Mouse (Mus musculus): ENCODE data around the gene Scarb1. TPM values are rescaled to one million over a fixed set of nuclear protein-coding genes. Genes with fewer than 3 reads are reported as not detected.

The Scarb1 gene
- polyA plus RNA-seq, 1 experiment = 59.6 TPM

DNA sequence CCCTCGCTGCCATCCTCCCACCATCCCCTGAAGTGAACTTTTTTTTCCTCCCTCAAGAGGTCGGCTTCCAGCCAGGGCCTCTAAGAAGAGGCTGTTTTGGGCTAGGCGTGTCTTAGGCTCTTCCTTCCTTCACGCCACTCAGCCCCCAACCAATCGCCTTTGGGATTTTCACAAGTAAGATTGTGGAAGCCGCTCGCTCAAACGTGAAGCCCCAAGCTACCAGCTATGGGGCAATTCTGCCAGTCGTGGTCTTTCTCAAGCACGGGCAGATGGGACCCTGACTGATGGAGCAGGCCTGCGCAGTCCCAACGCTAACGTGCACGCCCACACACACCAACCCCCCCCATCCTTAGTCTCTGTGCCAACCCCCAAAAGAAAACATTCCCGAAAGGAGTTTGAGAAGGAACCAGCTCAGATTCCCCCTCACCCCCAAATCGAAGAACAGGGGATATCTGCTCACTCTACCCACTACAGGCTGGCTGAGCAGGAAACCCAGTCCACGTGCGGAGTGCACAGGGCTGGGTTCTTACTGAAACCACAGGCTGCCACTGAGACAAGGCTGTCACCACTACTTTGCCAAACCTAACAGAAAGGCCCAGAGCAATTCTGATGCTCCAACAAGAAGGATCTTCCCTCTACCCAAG lies 1.7 kb downstream of the Scarb1 start:
- TF ChIP-seq POLR2A (IDR thresholded peaks at IDR 0.05; ENCODE audit: insufficient read depth, low read length) = no peak
- TF ChIP-seq CTCF (IDR thresholded peaks at IDR 0.05; ENCODE audit: low read depth, low read length) = no peak
- no peak for TF ChIP-seq EP300 (IDR thresholded peaks at IDR 0.05; ENCODE audit: insufficient read depth, low read depth, low read length)
- H3K9ac ChIP-seq (ENCODE audit: low read depth, poor library complexity, severe bottlenecking) = peak overlapping the region; percentile 34; the same call in 1 of the 2 replicates
- H3K27ac ChIP-seq (ENCODE audit: insufficient read depth, low read length) = no peak overlapping the region

GRCm38 (mm10) chr5:125337526-125337925 lies 3.4 kb downstream of the Scarb1 start:
- Histone ChIP-seq H3K4me1 (ENCODE audit: control insufficient read depth, insufficient read depth, low read length) (no peaks in the 10 kb centered on the region), H3K27ac (ENCODE audit: insufficient read depth, low read length) (no peak overlapping the region), H3K4me3 (ENCODE audit: low read depth, low read length) (no peak overlapping the region), H3K27me3 (ENCODE audit: control insufficient read depth, insufficient read depth, low read length, poor library complexity, severe bottlenecking) (no peaks in the 10 kb centered on the region), H3K9ac (ENCODE audit: low read depth, poor library complexity, severe bottlenecking) (no peak overlapping the region), H3K36me3 (ENCODE audit: control insufficient read depth, insufficient read depth, low read length, poor library complexity, severe bottlenecking) (no peaks in the 10 kb centered on the region), H3K9me3 (replicated peaks; ENCODE audit: control insufficient read depth, insufficient read depth, low read length, poor library complexity, severe bottlenecking) (no peaks in the 10 kb centered on the region)
- TF ChIP-seq EP300 (IDR thresholded peaks at IDR 0.05; ENCODE audit: insufficient read depth, low read depth, low read length) = no peak
- no peak for TF ChIP-seq CTCF (IDR thresholded peaks at IDR 0.05; ENCODE audit: low read depth, low read length)
- no peak for TF ChIP-seq POLR2A (IDR thresholded peaks at IDR 0.05; ENCODE audit: insufficient read depth, low read length)

More for the DNA sequence above, 1.7 kb downstream of the Scarb1 start:
- Histone ChIP-seq H3K4me3 (ENCODE audit: low read depth, low read length) (peak overlapping the region; percentile 93), H3K36me3 (ENCODE audit: control insufficient read depth, insufficient read depth, low read length, poor library complexity, severe bottlenecking) (no peaks in the 10 kb centered on the region), H3K4me1 (ENCODE audit: control insufficient read depth, insufficient read depth, low read length) (no peaks in the 10 kb centered on the region), H3K27me3 (ENCODE audit: control insufficient read depth, insufficient read depth, low read length, poor library complexity, severe bottlenecking) (no peaks in the 10 kb centered on the region), H3K9me3 (replicated peaks; ENCODE audit: control insufficient read depth, insufficient read depth, low read length, poor library complexity, severe bottlenecking) (no peaks in the 10 kb centered on the region)

GRCm38 (mm10) chr5:125337012-125337411 lies 3.9 kb downstream of the Scarb1 start:
- Histone ChIP-seq H3K9me3 (replicated peaks; ENCODE audit: control insufficient read depth, insufficient read depth, low read length, poor library complexity, severe bottlenecking) (no peaks in the 10 kb centered on the region), H3K4me1 (ENCODE audit: control insufficient read depth, insufficient read depth, low read length) (peaks cover 2% of the 10 kb centered on the region), H3K36me3 (ENCODE audit: control insufficient read depth, insufficient read depth, low read length, poor library complexity, severe bottlenecking) (no peaks in the 10 kb centered on the region), H3K27me3 (ENCODE audit: control insufficient read depth, insufficient read depth, low read length, poor library complexity, severe bottlenecking) (no peaks in the 10 kb centered on the region), H3K4me3 (ENCODE audit: low read depth, low read length) (no peak overlapping the region), H3K27ac (ENCODE audit: insufficient read depth, low read length) (no peak overlapping the region), H3K9ac (ENCODE audit: low read depth, poor library complexity, severe bottlenecking) (no peak overlapping the region)
- TF ChIP-seq CTCF (IDR thresholded peaks at IDR 0.05; ENCODE audit: low read depth, low read length) = no peak
- no peak for TF ChIP-seq EP300 (IDR thresholded peaks at IDR 0.05; ENCODE audit: insufficient read depth, low read depth, low read length)
- TF ChIP-seq POLR2A (IDR thresholded peaks at IDR 0.05; ENCODE audit: insufficient read depth, low read length) = no peak

DNA sequence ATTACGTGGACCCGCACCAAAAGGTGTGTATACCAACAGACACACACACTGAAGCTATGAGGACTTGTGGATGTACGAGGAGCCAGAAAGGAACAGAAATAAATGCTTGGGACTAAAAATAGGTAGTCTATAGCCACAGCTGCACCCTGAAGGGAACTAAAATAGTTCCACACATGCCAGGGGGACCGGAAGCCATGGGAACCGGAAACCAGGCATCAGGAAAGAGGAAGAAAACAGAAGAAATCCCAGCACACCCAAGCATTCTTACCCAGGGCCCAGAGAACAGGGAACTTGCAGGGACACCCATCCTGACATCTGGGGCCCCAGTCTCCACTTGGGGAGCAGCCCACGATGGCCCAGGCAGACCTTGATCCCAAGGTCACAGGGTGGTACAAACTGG lies 7.9 kb downstream of the Scarb1 start:
- Histone ChIP-seq H3K27me3 (ENCODE audit: control insufficient read depth, insufficient read depth, low read length, poor library complexity, severe bottlenecking) (no peaks in the 10 kb centered on the region), H3K9ac (ENCODE audit: low read depth, poor library complexity, severe bottlenecking) (no peak overlapping the region), H3K4me1 (ENCODE audit: control insufficient read depth, insufficient read depth, low read length) (peaks cover 10% of the 10 kb centered on the region), H3K9me3 (replicated peaks; ENCODE audit: control insufficient read depth, insufficient read depth, low read length, poor library complexity, severe bottlenecking) (no peaks in the 10 kb centered on the region), H3K4me3 (ENCODE audit: low read depth, low read length) (no peak overlapping the region), H3K36me3 (ENCODE audit: control insufficient read depth, insufficient read depth, low read length, poor library complexity, severe bottlenecking) (no peaks in the 10 kb centered on the region), H3K27ac (ENCODE audit: insufficient read depth, low read length) (no peak overlapping the region)
- TF ChIP-seq CTCF (IDR thresholded peaks at IDR 0.05; ENCODE audit: low read depth, low read length) (no peak), EP300 (IDR thresholded peaks at IDR 0.05; ENCODE audit: insufficient read depth, low read depth, low read length) (no peak), POLR2A (IDR thresholded peaks at IDR 0.05; ENCODE audit: insufficient read depth, low read length) (no peak)

DNA sequence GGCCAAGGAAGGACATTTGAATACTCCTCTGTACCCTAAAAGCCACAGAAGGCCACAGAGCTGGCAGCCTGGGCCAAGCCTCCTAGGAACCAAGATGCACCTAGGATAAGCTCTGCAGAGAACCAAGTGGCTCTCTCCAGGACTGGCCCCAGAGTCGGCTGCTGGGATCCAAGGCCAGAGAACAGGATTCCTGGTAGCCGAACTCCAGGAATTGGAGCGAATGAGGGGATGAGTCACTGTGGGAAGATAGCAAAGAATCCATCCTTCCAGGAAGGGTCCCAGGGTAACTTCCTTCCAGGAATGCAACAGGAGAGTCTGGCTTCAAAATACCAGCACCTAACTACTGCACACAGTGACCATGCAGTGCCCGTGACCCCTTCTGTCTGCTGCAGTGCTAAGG lies 8.6 kb downstream of the Scarb1 start:
- Histone ChIP-seq H3K4me1 (ENCODE audit: control insufficient read depth, insufficient read depth, low read length) (peaks cover 10% of the 10 kb centered on the region), H3K36me3 (ENCODE audit: control insufficient read depth, insufficient read depth, low read length, poor library complexity, severe bottlenecking) (no peaks in the 10 kb centered on the region), H3K4me3 (ENCODE audit: low read depth, low read length) (no peak overlapping the region), H3K27me3 (ENCODE audit: control insufficient read depth, insufficient read depth, low read length, poor library complexity, severe bottlenecking) (no peaks in the 10 kb centered on the region), H3K27ac (ENCODE audit: insufficient read depth, low read length) (no peak overlapping the region), H3K9ac (ENCODE audit: low read depth, poor library complexity, severe bottlenecking) (no peak overlapping the region), H3K9me3 (replicated peaks; ENCODE audit: control insufficient read depth, insufficient read depth, low read length, poor library complexity, severe bottlenecking) (no peaks in the 10 kb centered on the region)
- TF ChIP-seq CTCF (IDR thresholded peaks at IDR 0.05; ENCODE audit: low read depth, low read length) (no peak), EP300 (IDR thresholded peaks at IDR 0.05; ENCODE audit: insufficient read depth, low read depth, low read length) (no peak), POLR2A (IDR thresholded peaks at IDR 0.05; ENCODE audit: insufficient read depth, low read length) (no peak)

GRCm38 (mm10) chr5:125331811-125332210 lies 9.1 kb downstream of the Scarb1 start:
- Histone ChIP-seq H3K4me3 (ENCODE audit: low read depth, low read length) (no peak overlapping the region), H3K9ac (ENCODE audit: low read depth, poor library complexity, severe bottlenecking) (no peak overlapping the region), H3K9me3 (replicated peaks; ENCODE audit: control insufficient read depth, insufficient read depth, low read length, poor library complexity, severe bottlenecking) (no peaks in the 10 kb centered on the region), H3K27me3 (ENCODE audit: control insufficient read depth, insufficient read depth, low read length, poor library complexity, severe bottlenecking) (no peaks in the 10 kb centered on the region), H3K4me1 (ENCODE audit: control insufficient read depth, insufficient read depth, low read length) (peaks cover 10% of the 10 kb centered on the region), H3K36me3 (ENCODE audit: control insufficient read depth, insufficient read depth, low read length, poor library complexity, severe bottlenecking) (no peaks in the 10 kb centered on the region), H3K27ac (ENCODE audit: insufficient read depth, low read length) (0 out of 2 replicates have a peak overlapping the region, but pooled peaks have one; percentile 33)
- TF ChIP-seq CTCF (IDR thresholded peaks at IDR 0.05; ENCODE audit: low read depth, low read length) (no peak), POLR2A (IDR thresholded peaks at IDR 0.05; ENCODE audit: insufficient read depth, low read length) (no peak), EP300 (IDR thresholded peaks at IDR 0.05; ENCODE audit: insufficient read depth, low read depth, low read length) (no peak)
